Mouse (Mus musculus): ENCODE results near the gene Fam183b. TPM values are rescaled to one million over a fixed set of nuclear protein-coding genes. Genes with fewer than 3 reads are reported as not detected.
"Not testable (repeated sequence)": the region's sequence is repeated elsewhere in the genome, so short reads cannot be mapped to it uniquely, and the experiment has no call there.

Fam183b gene
- total and polyA plus RNA-seq, 3 experiments = 0.78 TPM; not detected in 2

DNA sequence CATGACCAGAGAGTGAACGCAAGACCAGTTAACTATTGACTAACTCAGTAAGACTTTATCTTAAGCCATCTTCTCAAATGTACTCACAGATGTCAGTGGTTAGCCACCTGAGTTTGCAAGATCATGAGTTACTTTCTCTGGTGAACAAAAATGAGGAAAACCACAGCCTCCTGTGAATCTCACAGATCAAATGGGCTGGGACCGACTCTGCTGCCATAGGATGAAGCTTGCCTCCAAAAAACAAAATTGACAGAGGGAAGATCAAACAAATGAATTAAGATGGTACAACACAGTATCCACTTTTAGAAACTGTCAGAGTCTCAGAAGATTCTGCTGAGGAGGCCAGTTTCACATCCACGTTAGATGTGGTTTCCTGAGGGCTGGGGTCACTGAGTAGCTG is 28.0 kb upstream of the Fam183b start:
- H3K9ac ChIP-seq (ENCODE audit: low read depth, low read length) = no peak overlapping the region
- DNase-seq = no peak
- TF ChIP-seq CTCF (IDR thresholded peaks at IDR 0.05) (no peak), EP300 (IDR thresholded peaks at IDR 0.05; ENCODE audit: insufficient read depth, low read depth, low read length) (no peak), POLR2A (IDR thresholded peaks at IDR 0.05; ENCODE audit: insufficient read depth, low read depth, low read length) (no peak)
- H3K4me1 ChIP-seq (ENCODE audit: control insufficient read depth, insufficient read depth, low read length) = no peaks in the 10 kb centered on the region
- H3K79me2 ChIP-seq (replicated peaks; ENCODE audit: control insufficient read depth, insufficient read depth, low read length) = no peaks in the 10 kb centered on the region
- WGBS = 68% methylated on average over 3 of the region's 3 CpGs
- no peaks in the 10 kb centered on the region for H3K27me3 ChIP-seq (ENCODE audit: control insufficient read depth, insufficient read depth, low read length)
- H3K36me3 ChIP-seq (ENCODE audit: control insufficient read depth, insufficient read depth, low read length) = no peaks in the 10 kb centered on the region
- intact Hi-C loops (cut with DNase I) = no loop called here
- no peak overlapping the region for H3K4me3 ChIP-seq
- no peak overlapping the region for H3K27ac ChIP-seq

DNA sequence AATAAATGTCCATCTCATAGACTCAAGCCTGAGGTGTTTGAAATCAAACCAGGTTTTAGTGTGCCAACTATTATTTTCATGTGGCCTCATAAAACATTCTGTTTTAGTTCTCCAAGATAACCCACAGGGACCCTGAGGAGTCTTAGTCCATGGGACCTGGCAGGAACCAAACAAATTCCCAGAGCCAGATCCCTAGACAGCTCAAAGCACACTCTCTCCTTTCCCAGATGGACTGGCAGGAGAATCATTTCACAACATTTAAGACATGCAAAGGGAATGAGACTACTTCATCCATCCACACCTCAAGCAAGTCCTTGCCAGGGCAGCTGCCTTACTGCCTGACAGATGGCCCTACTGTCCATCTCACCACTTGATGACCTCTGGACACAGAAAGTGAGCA is 27.2 kb upstream of the Fam183b start, which contains the start of gene Olfr312:
Gene Olfr312 (plus strand): TSS at position 301 of the 400 bp plus-strand sequence.
- H3K36me3 ChIP-seq (ENCODE audit: control insufficient read depth, insufficient read depth, low read length); H3K9ac ChIP-seq (ENCODE audit: low read depth, low read length); H3K79me2 ChIP-seq (replicated peaks; ENCODE audit: control insufficient read depth, insufficient read depth, low read length); H3K27ac ChIP-seq; DNase-seq; H3K4me3 ChIP-seq; H3K4me1 ChIP-seq (ENCODE audit: control insufficient read depth, insufficient read depth, low read length); H3K27me3 ChIP-seq (ENCODE audit: control insufficient read depth, insufficient read depth, low read length); intact Hi-C loops (cut with DNase I): not testable (repeated sequence)

DNA sequence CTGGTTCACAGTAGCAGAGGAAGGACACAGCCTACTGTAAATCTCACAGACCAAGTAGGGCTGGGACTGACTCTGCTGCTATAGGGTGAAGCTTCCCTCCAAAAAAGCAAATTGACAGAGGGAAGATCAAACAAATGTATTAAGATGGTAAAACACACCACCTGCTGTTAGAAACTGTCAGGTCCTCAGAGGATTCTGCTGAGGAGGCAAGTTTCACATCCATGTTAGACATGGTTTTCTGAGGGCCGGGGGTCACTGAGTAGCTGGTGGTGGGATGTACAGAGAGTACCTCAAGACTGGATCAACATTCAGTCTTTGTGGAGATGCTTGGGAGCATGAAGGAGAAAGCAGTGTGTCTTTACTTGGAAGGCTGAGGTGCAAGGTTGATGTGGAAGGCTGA is 13.9 kb upstream of the Fam183b start:
- H3K79me2 ChIP-seq (replicated peaks; ENCODE audit: control insufficient read depth, insufficient read depth, low read length) = no peaks in the 10 kb centered on the region
- 81% methylated on average over 1 of the region's 1 CpGs for WGBS
- H3K4me1 ChIP-seq (ENCODE audit: control insufficient read depth, insufficient read depth, low read length) = no peaks in the 10 kb centered on the region
- DNase-seq = no peak
- no peaks in the 10 kb centered on the region for H3K36me3 ChIP-seq (ENCODE audit: control insufficient read depth, insufficient read depth, low read length)
- intact Hi-C loops (cut with DNase I) = no loop called here
- no peak overlapping the region for H3K4me3 ChIP-seq
- no peak for TF ChIP-seq POLR2A (IDR thresholded peaks at IDR 0.05; ENCODE audit: insufficient read depth, low read depth, low read length)
- TF ChIP-seq CTCF (IDR thresholded peaks at IDR 0.05) = no peak
- TF ChIP-seq EP300 (IDR thresholded peaks at IDR 0.05; ENCODE audit: insufficient read depth, low read depth, low read length) = no peak
- no peak overlapping the region for H3K9ac ChIP-seq (ENCODE audit: low read depth, low read length)
- H3K27ac ChIP-seq = no peak overlapping the region
- H3K27me3 ChIP-seq (ENCODE audit: control insufficient read depth, insufficient read depth, low read length) = no peaks in the 10 kb centered on the region

DNA sequence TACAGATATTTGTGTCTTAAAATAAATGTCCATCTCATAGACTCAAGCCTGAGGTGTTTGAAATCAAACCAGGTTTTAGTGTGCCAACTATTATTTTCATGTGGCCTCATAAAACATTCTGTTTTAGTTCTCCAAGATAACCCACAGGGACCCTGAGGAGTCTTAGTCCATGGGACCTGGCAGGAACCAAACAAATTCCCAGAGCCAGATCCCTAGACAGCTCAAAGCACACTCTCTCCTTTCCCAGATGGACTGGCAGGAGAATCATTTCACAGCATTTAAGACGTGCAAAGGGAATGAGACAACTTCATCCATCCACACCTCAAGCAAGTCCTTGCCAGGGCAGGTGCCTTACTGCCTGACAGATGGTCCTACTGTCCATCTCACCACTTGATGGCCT is 12.9 kb upstream of the Fam183b start, which contains the start of gene Olfr313:
Gene Olfr313 (plus strand): TSS at position 301 of the 400 bp plus-strand sequence.
- H3K36me3 ChIP-seq (ENCODE audit: control insufficient read depth, insufficient read depth, low read length); H3K4me3 ChIP-seq; H3K27me3 ChIP-seq (ENCODE audit: control insufficient read depth, insufficient read depth, low read length); H3K9ac ChIP-seq (ENCODE audit: low read depth, low read length); H3K4me1 ChIP-seq (ENCODE audit: control insufficient read depth, insufficient read depth, low read length); H3K27ac ChIP-seq; DNase-seq; H3K79me2 ChIP-seq (replicated peaks; ENCODE audit: control insufficient read depth, insufficient read depth, low read length); intact Hi-C loops (cut with DNase I): not testable (repeated sequence)
- 60% methylated on average over 1 of the region's 1 CpGs for whole genome bisulfite sequencing

DNA sequence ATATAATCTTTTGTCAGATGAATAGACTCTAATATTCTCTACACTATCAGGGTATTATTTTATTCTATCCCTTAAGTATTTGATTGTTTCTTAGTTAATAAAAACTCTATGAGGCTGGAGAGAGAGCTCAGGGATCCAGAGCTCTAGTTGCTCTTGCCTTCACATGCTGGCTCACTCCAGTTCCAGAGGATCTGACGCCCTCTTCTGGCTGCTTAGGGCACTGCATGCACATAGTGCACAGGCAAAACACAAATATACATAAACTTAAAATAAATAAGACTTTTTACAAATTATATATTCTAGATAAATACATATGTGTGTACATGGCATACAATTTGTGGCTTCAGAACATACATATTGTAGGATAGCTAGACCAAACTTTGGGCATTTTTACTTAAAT is 10.2 kb upstream of the Fam183b start:
- no peaks in the 10 kb centered on the region for H3K4me1 ChIP-seq (ENCODE audit: control insufficient read depth, insufficient read depth, low read length)

DNA sequence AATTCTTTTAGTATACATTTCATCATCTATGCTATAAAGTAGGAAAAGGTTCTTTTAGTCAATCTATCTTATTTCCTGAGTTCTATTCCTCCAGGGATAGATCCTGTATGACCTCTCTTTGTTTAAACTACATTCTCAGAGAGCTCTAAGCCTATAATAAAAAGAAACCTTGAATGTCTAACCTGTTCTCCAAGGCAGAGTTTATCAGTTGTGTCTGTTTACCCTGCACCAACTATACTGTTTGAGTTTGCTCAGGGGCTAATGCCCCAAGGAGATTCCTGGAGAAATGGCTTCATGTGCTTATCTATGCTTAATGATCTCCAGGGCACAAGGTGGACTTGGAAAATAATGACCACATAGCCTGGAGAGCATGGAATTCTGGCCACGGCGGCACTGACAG is 2.6 kb upstream of the Fam183b start:
- Histone ChIP-seq H3K36me3 (ENCODE audit: control insufficient read depth, insufficient read depth, low read length) (no peaks in the 10 kb centered on the region), H3K9ac (ENCODE audit: low read depth, low read length) (no peak overlapping the region), H3K27me3 (ENCODE audit: control insufficient read depth, insufficient read depth, low read length) (no peaks in the 10 kb centered on the region), H3K79me2 (replicated peaks; ENCODE audit: control insufficient read depth, insufficient read depth, low read length) (no peaks in the 10 kb centered on the region), H3K4me3 (no peak overlapping the region), H3K27ac (no peak overlapping the region), H3K4me1 (ENCODE audit: control insufficient read depth, insufficient read depth, low read length) (no peaks in the 10 kb centered on the region)
- TF ChIP-seq CTCF (IDR thresholded peaks at IDR 0.05) (no peak), POLR2A (IDR thresholded peaks at IDR 0.05; ENCODE audit: insufficient read depth, low read depth, low read length) (no peak), EP300 (IDR thresholded peaks at IDR 0.05; ENCODE audit: insufficient read depth, low read depth, low read length) (no peak)
- 60% methylated on average over 2 of the region's 2 CpGs for WGBS
- DNase-seq = no peak
- intact Hi-C loops (cut with DNase I) = no loop called here

More for the DNA sequence above, 10.2 kb upstream of the Fam183b start:
- Histone ChIP-seq H3K4me3 (no peak overlapping the region), H3K36me3 (ENCODE audit: control insufficient read depth, insufficient read depth, low read length) (no peaks in the 10 kb centered on the region), H3K27me3 (ENCODE audit: control insufficient read depth, insufficient read depth, low read length) (no peaks in the 10 kb centered on the region), H3K9ac (ENCODE audit: low read depth, low read length) (no peak overlapping the region), H3K79me2 (replicated peaks; ENCODE audit: control insufficient read depth, insufficient read depth, low read length) (no peaks in the 10 kb centered on the region), H3K27ac (no peak overlapping the region)
- TF ChIP-seq EP300 (IDR thresholded peaks at IDR 0.05; ENCODE audit: insufficient read depth, low read depth, low read length) (no peak), CTCF (IDR thresholded peaks at IDR 0.05) (peak; percentile 23), POLR2A (IDR thresholded peaks at IDR 0.05; ENCODE audit: insufficient read depth, low read depth, low read length) (no peak)
- DNase-seq = no peak
- intact Hi-C loops (cut with DNase I) = no loop called here
- WGBS = 3% methylated on average over 1 of the region's 1 CpGs

DNA sequence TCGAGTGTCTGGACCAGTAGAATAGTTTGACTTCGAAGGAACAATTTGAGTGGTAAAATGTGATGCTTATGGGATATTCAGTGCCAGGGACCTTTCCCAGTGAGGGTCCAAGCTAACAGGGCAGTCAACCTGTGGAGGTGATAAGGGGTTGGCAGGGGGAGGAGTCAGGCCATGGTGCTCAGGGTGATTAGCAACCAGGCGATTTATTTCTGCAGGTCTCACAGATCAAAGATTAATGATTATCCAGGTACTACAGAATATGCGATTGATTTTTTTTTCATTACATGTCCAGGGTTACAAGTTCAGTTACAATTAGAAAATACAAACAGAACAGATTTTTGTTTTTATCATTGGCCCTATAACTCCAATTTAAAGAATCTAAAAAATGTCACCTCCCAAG is 2.1 kb upstream of the Fam183b start:
- no peak for DNase-seq
- Histone ChIP-seq H3K27me3 (ENCODE audit: control insufficient read depth, insufficient read depth, low read length) (no peaks in the 10 kb centered on the region), H3K4me1 (ENCODE audit: control insufficient read depth, insufficient read depth, low read length) (no peaks in the 10 kb centered on the region), H3K79me2 (replicated peaks; ENCODE audit: control insufficient read depth, insufficient read depth, low read length) (no peaks in the 10 kb centered on the region), H3K4me3 (no peak overlapping the region), H3K36me3 (ENCODE audit: control insufficient read depth, insufficient read depth, low read length) (no peaks in the 10 kb centered on the region), H3K27ac (no peak overlapping the region), H3K9ac (ENCODE audit: low read depth, low read length) (no peak overlapping the region)
- TF ChIP-seq POLR2A (IDR thresholded peaks at IDR 0.05; ENCODE audit: insufficient read depth, low read depth, low read length) (no peak), EP300 (IDR thresholded peaks at IDR 0.05; ENCODE audit: insufficient read depth, low read depth, low read length) (no peak), CTCF (IDR thresholded peaks at IDR 0.05) (no peak)
- WGBS = 74% methylated on average over 4 of the region's 4 CpGs
- intact Hi-C loops (cut with DNase I) = no loop called here

All from heart, adult 2 months (tissue).